Mouse (Mus musculus) limb, embryonic 12.5 days (tissue): ENCODE measurements around the gene Ube2e1. TPM values are rescaled to one million over a fixed set of nuclear protein-coding genes. Genes with fewer than 3 reads are reported as not detected.

ENCODE experiments used
- polyA plus RNA-seq: library from polyadenylated mRNA; unstranded; fragments of >200 nt; fragmentation: Nextera tagmentation; extraction: Ambion mirVana; gene quantifications from 2 replicates; pipeline ENCODE4 v1.2.1, GENCODE M21; 2016

Ube2e1 gene
- polyA plus RNA-seq, 1 experiment from 2014 or later: 185 TPM

Other genes starting within 250 kb of the Ube2e1 start
- 5.4 and 7.0 TPM in 2 replicates for gene Nr1d2, start 92.7 kb downstream of the Ube2e1 start, polyA plus RNA-seq
- 16.4 and 21.2 TPM in 2 replicates for gene Nkiras1, start 60.7 kb downstream of the Ube2e1 start, polyA plus RNA-seq
- gene Rpl15, start 60.5 kb downstream of the Ube2e1 start, polyA plus RNA-seq: 430 and 466 TPM in 2 replicates